Mouse (Mus musculus) c-Kit-negative CD71-positive TER-119-positive erythroid progenitor cells, embryonic 14.5 days (primary cell): ENCODE results near the gene Kantr.

ENCODE experiments used
- DNase-seq: peaks from one replicate; pipeline ENCODE4 v3.0.0-alpha.2; 2013; ENCODE audit warnings: low read depth, low spot score

Kantr gene

DNA sequence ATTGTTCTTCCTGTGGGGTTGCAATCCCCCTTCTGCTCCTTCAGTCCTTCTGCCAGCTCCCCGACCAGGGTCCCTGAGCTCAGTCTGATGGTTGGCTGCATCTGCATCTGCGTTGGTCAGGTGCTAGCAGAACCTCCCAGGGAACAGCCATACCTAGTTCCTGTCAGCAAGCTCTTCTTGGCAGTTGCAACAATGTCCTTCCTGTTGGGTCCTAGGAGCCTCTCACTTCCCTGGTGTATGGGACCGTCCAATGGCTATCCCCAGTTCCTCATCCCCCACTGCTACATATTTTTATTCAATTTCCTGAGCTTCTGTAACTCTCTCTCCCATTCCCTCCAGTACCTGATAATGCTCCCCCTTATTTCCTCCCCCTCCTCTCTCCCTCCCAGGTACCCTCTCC, 42.5 kb downstream of the Kantr start:
- DNase-seq, result no peak

DNA sequence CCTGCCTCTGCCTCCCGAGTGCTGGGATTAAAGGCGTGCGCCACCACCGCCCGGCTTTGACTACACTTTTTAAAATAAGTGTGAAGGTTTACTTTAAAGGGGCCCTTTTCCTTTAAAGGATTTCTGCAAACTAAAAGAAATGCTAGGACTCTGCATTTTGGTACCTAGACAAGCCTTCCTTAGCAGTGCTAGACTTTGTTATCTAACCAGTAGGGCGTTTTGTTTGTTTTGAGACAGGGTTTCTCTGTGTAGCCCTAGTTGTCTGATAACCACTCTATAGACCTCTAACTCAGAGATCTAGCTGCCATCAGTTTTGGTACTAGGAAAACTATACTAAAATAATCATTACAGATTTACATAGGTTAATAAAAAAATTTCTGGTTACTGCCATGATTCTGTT, 47.9 kb downstream of the Kantr start:
- DNase-seq, result no peak

DNA sequence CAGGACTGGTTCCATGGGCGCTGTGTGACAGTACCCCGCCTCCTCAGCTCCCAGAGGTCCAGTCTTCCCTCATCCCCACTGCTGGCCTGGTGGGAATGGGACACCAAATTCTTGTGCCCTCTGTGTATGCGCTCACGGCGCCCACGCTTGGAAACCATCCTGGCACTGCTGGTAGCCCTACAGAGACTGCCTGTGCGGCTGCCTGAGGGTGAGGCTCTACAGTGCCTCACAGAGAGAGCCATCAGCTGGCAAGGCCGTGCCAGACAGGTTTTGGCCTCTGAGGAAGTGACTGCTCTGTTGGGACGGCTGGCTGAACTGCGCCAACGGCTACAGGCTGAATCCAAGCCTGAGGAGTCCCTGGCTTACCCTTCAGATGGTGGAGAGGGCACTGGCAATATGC, 56.1 kb downstream of the Kantr start:
- DNase-seq, result no peak
